Mouse (Mus musculus) hindlimb bud, embryonic 11.5 days (tissue): Measurements from ENCODE around the gene Gm7945.
"Not testable (repeated sequence)": the region's sequence is repeated elsewhere in the genome, so short reads cannot be mapped to it uniquely, and the experiment has no call there.

Experiments used
- DNase-seq: peaks from one replicate; pipeline ENCODE4 v3.0.0-alpha.2; 2012; ENCODE audit warnings: low read depth, low spot score; ENCODE audit errors: extremely low spot score

Gene Gm7945

DNA sequence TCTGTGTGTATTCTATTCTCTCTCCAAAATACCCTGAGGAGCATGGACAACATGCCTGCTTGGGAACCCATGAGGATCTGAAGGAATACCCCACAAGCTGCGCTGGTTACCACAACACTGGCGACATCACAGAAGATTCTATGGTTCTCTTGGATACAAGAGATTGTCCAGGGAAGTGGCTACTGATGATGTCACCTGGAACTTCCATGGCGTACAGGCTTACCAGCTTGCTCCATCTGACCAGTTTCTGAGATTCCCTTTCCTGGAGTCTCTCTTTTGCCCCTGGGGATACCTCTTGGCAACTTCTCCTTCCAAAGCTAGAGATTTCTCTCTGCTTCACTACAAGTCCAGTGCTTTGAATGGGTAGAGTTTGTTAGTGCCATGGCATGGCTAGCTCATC, at the start of gene Gm7945:
Gm7945 (minus strand) TSS at position 101 of the 400 bp plus-strand sequence.
- DNase-seq = not testable (repeated sequence)

DNA sequence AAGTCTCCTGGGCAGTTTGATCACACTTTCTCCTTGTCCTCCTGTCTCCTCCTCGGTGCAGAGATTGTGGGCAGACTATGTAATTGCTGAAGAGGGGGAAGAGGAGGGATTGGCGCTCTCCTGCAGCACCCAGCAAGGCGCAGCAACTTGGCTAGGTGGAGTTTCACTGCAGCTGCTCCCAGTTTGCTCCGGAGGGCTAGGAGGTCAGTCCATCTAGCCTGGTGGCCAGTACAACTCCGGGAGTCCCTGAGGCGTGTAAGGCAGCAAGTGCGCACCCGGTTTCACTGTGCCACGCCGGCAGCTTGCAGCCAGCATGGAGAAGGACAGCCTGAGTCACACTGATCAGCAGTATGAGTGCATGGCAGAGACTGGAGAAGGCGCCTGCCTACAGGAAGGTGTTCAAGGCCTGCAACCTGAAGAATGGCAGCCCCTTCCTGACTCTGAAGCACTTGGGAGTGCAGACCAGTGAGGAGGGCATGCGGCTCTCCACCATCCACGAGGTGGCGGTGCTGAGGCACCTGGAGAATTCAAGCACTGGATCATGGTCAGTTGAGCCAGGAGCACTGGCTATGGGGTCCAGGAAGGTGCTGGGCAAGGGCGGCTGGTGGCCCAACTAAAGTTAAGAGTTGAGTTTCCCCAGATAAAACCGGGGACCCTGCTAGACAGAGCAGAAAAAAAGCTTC, 39.4 kb upstream of the Gm7945 start:
- DNase-seq = not testable (repeated sequence)

DNA sequence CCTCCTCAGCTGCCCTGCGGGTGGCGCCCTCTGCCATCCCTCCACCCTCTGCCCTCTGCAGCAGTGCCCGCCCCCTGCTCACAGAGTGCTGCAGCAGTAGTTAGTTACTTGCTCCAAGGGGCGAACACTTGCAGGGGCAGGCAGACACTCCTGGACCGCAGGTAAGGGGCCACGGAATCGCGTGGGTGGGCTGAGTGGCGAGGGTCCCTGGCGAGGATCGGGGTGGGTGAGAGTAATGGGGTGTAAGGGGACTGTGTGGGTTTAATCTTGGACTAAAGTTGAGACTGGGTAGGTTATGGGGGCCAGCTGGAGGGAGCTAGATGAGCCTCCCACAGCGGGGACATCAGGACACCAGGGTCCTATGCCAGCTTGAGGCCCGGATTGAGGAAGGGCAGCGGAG, 38.5 kb upstream of the Gm7945 start:
- not testable (repeated sequence) for DNase-seq

DNA sequence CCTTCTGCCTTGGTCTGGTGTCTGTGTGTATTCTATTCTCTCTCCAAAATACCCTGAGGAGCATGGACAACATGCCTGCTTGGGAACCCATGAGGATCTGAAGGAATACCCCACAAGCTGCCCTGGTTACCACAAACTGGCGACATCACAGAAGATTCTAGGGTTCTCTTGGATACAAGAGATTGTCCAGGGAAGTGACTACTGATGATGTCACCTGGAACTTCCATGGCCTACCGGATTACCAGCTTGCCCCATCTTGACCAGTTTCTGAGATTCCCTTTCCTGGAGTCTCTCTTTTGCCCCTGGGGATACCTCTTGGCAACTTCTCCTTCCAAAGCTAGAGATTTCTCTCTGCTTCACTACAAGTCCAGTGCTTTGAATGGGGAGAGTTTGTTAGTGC, 22.0 kb upstream of the Gm7945 start, which contains the start of gene Gm6482:
Gm6482 (minus strand) TSS at position 101 of the 400 bp plus-strand sequence.
- DNase-seq = not testable (repeated sequence)

DNA sequence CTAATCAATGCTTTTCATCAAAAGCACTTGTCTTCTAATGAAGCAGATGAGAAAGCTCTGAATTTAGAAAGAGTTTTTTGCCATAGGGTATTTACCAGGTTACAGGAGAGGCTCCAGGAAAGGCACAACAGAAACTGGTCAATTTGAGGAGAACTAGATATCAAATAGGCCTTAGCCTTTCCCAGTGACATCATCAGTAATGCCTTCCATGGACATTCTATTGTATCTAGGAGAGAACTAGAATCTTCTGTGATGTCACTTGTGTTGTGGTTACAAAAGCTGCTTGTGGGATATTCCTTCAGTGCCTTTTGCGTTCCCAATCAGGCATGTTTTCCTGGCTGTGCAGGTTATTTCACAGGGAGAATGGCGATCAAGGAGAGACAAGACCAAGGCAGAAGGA, 37.9 kb downstream of the Gm7945 start, which contains the start of gene Gm5798:
Gm5798 (plus strand) TSS at position 301 of the 400 bp plus-strand sequence.
- DNase-seq = not testable (repeated sequence)
